17 mouse cellular contexts compared by ENCODE assay signal in the genomic region with DNA sequence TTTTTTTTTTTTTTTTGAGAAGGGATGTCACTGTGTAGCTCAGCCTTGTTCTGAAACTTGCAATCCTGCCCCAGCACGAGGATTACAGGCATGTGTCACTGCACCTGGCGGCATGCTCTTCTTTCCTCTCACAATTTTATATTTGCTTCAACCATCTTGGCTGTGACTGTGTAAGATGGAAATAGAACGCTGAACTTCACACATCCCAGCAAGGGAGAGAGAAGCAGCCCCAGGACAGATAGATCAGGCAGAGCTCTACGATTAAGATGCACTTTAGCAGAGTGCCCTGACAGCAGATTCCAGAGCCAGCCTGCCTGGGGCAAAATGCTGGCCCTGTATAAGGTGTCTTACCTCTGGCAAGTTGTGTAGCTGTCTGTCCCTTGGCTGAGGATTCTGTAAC.
DNase-seq lines count a peak whose midpoint lies in the region; ATAC-seq lines count a peak whose summit lies in the region.
"Had no signal": no experiment of that assay in that cellular context is flagged by ENCODE, and none has a peak within 500 bp of the region (broad histone marks: within the 10 kb centered on the region; RNA-seq: fewer than 3 reads in every experiment).

No protein-coding gene starts in this region.

- peak; percentile 97 for ATAC-seq in frontal cortex, adult (ENCODE audit: low TSS enrichment)
- ATAC-seq: activated CD4-positive, CD25-positive, alpha-beta regulatory T cell, adult 4 months had no signal

- no peak for DNase-seq in frontal cortex, postnatal 25 days (ENCODE audit: low spot score in 2 of 2)
- peak; percentile 11 for DNase-seq in retina, postnatal 1 day
- no peak for DNase-seq in retina, embryonic 14.5 days (ENCODE audit: low spot score)
- peak; percentile 3 to 40 for DNase-seq in left cerebral cortex, adult 8-10 months (ENCODE audit: low spot score in 2 of 2)
- DNase-seq in right cerebral cortex, postnatal 25 days: peak; percentile 19
- no peak for DNase-seq in spleen, adult 18-20 months
- no peak for DNase-seq in lung, postnatal 25 days (ENCODE audit: low spot score)
- DNase-seq: adrenal gland, postnatal 25 days; cerebellum, adult 9-11 months; heart, adult 2 months; kidney, adult 11 months; kidney, postnatal 14 days; liver; lung, adult 18-20 months; thymus, postnatal 4 days had no signal

Comparison
In these comparisons a context has a peak if more than half of its experiments do, and no peak if none do; other contexts are left out.
1. DNase-seq: peak in retina, postnatal 1 day (single experiment), left cerebral cortex, adult 8-10 months (2 of 2) and right cerebral cortex, postnatal 25 days (single experiment); none in frontal cortex, postnatal 25 days (0 of 2), retina, embryonic 14.5 days (single experiment), spleen, adult 18-20 months (0 of 2) and lung, postnatal 25 days (single experiment).